Mouse (Mus musculus): ENCODE data around the gene Mvd.

GRCm38 (mm10) chr8:122459218-122459900 lies 16.1 kb upstream of the Mvd start:
- TF ChIP-seq CTCF (IDR thresholded peaks at IDR 0.05; ENCODE audit: low read depth) (peak; percentile 33), EP300 (IDR thresholded peaks at IDR 0.05; ENCODE audit: low read depth) (no peak)

Measured in heart, postnatal 0 days (tissue).